Mouse (Mus musculus) ES-CJ7 (cell line): ENCODE results near the gene Zfr.

Experiments used
- DNase-seq: peaks from one replicate; pipeline ENCODE4 v3.0.0; 2011; ENCODE audit warnings: low read depth, low spot score

Zfr gene

GRCm38 (mm10) chr15:12117242-12118092 is at the start of gene Zfr:
Gene Zfr, plus strand, starts transcription at chr15:12117831.
- DNase-seq, result peak; percentile 91

GRCm38 (mm10) chr15:12067971-12068370 is 49.7 kb upstream of the Zfr start:
- DNase-seq, result no peak

GRCm38 (mm10) chr15:12068395-12069218 is 49.0 kb upstream of the Zfr start:
- no peak for DNase-seq

DNA sequence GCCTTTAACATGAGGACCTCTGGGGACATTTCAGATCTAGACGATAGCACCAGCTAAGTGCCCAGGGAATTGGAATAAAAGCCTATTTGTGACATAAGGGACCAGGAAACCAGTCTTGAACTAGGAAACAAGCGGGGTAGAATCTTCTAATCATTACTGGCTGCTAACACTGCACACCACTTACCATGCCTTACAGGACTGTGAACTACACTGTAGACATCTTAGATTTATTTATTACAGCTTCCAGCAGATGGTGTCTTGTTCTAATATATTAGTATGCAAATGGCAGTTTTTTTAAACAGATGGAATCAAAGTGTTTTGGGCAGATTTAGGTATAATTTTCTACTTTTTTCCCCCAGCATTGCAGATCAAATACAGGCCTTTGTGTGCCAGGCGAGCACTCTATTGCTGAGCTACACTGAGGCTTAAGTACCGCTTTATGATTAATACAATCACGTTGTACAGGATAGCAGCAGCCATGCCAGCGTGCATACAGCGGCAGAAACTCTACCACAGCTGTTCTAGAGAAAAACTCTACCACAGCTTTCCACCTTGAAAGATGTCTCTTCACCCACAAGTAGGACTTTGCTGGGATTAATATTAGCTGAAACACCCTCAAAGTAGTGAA is 44.8 kb upstream of the Zfr start:
- no peak for DNase-seq

GRCm38 (mm10) chr15:12074426-12074825 is 43.2 kb upstream of the Zfr start:
- DNase-seq, result no peak

- DNase-seq, result no peak
These were observed 35.3 kb upstream of the Zfr start for GRCm38 (mm10) chr15:12082344-12082743.

- no peak for DNase-seq
These were observed 33.5 kb upstream of the Zfr start for GRCm38 (mm10) chr15:12084164-12084563.

GRCm38 (mm10) chr15:12084859-12085258 is 32.8 kb upstream of the Zfr start:
- DNase-seq, result peak; percentile 77

- no peak for DNase-seq
These were observed 30.0 kb upstream of the Zfr start for GRCm38 (mm10) chr15:12087634-12088033.

DNA sequence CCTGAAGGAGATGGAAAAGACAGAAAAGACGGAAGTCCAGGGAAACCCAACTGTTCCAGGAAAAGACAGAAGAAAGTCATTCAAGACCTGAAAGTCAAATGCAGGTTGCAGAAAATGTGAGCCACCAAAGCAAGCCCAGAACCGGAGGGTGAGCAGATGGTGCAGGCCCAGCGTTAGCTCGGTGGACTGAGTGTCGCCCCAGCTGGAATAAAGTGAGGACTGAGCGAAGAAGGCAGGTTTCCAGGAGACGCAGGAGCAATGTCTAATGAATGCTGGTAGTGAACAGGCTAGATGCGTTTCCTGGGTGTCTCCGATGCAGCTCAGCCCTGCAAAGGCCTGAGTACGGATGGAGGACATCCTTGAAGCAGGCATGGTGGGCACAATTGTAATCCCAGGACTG is 29.5 kb upstream of the Zfr start:
- DNase-seq, result no peak

GRCm38 (mm10) chr15:12090087-12090486 is 27.5 kb upstream of the Zfr start:
- DNase-seq, result no peak

GRCm38 (mm10) chr15:12090981-12091669 is 26.5 kb upstream of the Zfr start:
- peak; percentile 58 for DNase-seq

DNA sequence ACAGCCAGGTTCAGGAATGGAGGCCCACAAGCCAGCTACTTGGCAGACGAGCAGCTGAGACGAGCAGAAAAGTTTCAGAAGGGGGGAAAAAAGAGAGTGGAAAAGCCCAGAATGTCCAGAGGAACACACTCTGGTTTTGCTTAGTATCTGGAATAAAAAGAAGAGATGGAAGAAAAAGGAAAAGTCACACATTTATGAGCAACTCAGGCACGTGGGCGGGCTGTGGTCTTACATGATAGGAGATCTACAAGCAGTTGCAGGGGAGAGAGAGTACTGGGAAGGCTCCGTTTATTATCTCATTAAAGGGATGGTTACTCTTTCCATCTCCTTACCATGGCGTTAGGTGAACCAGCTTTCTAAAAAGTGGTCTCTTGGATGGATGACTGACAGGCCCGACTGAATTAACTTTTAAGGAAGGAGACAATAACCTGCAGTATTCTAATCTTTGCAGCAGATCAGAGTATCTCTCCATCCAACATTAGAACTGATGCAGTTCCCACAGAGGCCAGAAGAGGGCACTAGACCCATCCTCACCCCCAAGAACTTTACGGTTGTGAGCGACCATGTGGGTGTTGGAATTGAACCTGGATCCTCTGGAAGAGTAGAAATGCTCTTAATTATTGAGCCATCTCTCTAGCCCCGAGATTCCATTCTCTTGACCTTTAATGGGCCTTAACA is 25.7 kb upstream of the Zfr start:
- DNase-seq, result peak; percentile 75

- DNase-seq, result no peak
These were observed 24.3 kb upstream of the Zfr start for GRCm38 (mm10) chr15:12093026-12093960.

DNA sequence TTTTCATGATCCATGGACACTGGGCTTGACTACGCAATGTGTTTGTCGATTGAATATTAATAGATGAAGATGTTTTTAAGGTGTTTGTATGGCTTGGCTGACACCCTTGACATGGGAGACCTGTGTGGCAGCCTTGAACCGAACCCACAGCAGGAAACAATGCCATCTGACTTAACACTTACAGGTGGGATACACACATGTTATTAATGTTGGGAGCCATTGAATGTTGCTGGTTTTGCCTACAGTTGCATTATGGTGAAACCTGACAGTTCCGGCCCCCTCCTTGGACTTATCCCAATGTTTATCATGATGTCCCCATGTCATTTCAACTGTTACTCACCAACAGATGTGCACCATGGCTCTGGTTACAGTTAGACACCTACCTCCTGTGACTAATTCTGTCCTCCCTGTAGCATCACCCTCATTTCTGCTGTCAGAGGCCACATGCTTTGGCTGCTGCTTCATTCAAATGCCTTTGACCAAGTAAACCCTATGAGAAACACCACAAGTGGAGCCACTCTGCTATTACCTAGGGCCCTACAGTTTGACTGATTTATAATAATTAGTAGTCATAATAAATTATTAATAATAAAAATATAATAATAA is 23.6 kb upstream of the Zfr start:
- no peak for DNase-seq

GRCm38 (mm10) chr15:12096447-12096846 is 21.2 kb upstream of the Zfr start:
- no peak for DNase-seq

- peak; percentile 43 for DNase-seq
These were observed 20.3 kb upstream of the Zfr start for GRCm38 (mm10) chr15:12097344-12097743.

GRCm38 (mm10) chr15:12100912-12101311 is 16.7 kb upstream of the Zfr start:
- DNase-seq, result no peak

GRCm38 (mm10) chr15:12103763-12104162 is 13.9 kb upstream of the Zfr start:
- no peak for DNase-seq

DNA sequence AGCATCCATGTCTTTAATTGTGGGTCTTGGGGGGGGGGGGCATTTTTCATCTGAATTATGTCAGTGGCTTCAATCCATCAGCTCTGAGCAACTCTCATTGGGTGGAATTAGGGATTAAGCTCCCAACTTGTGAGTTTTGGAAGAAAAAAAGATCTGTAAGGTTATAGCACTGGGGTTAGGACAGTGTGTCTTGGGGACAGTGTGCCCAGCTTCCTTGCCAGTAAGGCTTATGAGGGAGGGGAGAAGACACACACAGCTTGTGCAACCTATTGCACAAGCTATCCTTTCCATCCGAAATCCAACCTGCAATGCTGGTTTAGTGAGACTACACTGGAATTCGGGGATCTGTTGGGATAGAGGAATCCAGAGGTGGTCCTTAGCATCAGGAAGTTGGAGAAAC is 12.8 kb upstream of the Zfr start:
- no peak for DNase-seq
